Mouse (Mus musculus) brain, embryonic 14.5 days (tissue): Measurements from ENCODE around the gene Ms4a12.

Source experiments
- CTCF ChIP-seq: fragments of 200-500 bp; IDR thresholded peaks from 2 replicates; pipeline ENCODE4 v1.5.1; 2012; ENCODE audit warnings: inconsistent platforms, mild to moderate bottlenecking, moderate library complexity, borderline replicate concordance; ENCODE audit not compliant: insufficient read depth, insufficient read length; ENCODE audit errors: extremely low read depth
- POLR2A ChIP-seq: fragments of 200-500 bp; IDR thresholded peaks from 2 replicates; pipeline ENCODE4 v1.6.1; 2012; ENCODE audit warnings: mild to moderate bottlenecking, inconsistent platforms, borderline replicate concordance; ENCODE audit not compliant: poor library complexity, insufficient read depth, insufficient read length, severe bottlenecking; ENCODE audit errors: extremely low read depth

- TF ChIP-seq POLR2A (no peak), CTCF (no peak)
Measured at GRCm38 (mm10) chr19:11276431-11276830, 44.2 kb upstream of the Ms4a12 start.
